In the genomic region with DNA sequence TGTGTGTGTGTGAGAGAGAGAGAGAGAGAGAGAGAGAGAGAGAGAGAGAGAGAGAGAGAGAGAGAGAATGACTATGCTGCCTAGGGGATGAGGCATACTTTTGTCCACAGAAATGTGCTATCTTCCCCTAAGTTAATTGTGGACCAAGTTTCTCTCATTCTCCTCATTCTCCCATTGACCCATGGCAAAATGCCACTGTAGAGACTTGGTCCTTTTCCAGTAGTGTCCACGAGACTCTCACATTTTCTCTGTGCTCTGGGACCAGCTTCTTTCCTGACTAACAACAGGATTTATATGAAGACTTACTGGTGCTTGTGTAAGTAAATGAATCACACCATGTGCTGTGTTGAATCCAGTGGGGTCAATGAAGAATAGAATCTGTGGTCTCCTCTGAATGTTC, we compare ENCODE assay signal across 31 mouse cellular contexts.
"Had no signal": no experiment of that assay in that cellular context is flagged by ENCODE, and none has a peak within 500 bp of the region (broad histone marks: within the 10 kb centered on the region; RNA-seq: fewer than 3 reads in every experiment).

No protein-coding gene starts in this region.

- H3K36me3 ChIP-seq: limb, embryonic 10.5 days; limb, embryonic 12.5 days; limb, embryonic 13.5 days; limb, embryonic 15.5 days; liver, embryonic 12.5 days; liver, embryonic 13.5 days; liver, embryonic 15.5 days; lung, embryonic 15.5 days; midbrain, embryonic 10.5 days; midbrain, embryonic 12.5 days; midbrain, embryonic 13.5 days; midbrain, embryonic 15.5 days; neural tube, embryonic 12.5 days had no signal

- H3K4me2 ChIP-seq: limb, embryonic 12.5 days; limb, embryonic 13.5 days; limb, embryonic 15.5 days; liver, embryonic 11.5 days; liver, embryonic 12.5 days; liver, embryonic 13.5 days; liver, embryonic 15.5 days; lung, embryonic 14.5 days; lung, embryonic 15.5 days; midbrain, embryonic 11.5 days; midbrain, embryonic 12.5 days; midbrain, embryonic 13.5 days; midbrain, embryonic 15.5 days; neural tube, embryonic 12.5 days had no signal

- H3K4me1 ChIP-seq: limb, embryonic 10.5 days; limb, embryonic 12.5 days; limb, embryonic 13.5 days; limb, embryonic 15.5 days; liver, embryonic 12.5 days; liver, embryonic 13.5 days; liver, embryonic 15.5 days; lung, embryonic 15.5 days; megakaryocyte, embryonic 14.5 days; midbrain, embryonic 12.5 days; neural tube, embryonic 12.5 days had no signal

- H3K9me3 ChIP-seq: limb, embryonic 10.5 days; limb, embryonic 13.5 days; limb, embryonic 15.5 days; liver, embryonic 12.5 days; liver, embryonic 13.5 days; liver, embryonic 15.5 days; lung, embryonic 15.5 days; midbrain, embryonic 10.5 days; midbrain, embryonic 12.5 days; midbrain, embryonic 13.5 days; midbrain, embryonic 15.5 days; neural tube, embryonic 12.5 days had no signal

- ATAC-seq: liver, embryonic 12.5 days; liver, postnatal 0 days; lung, postnatal 0 days; midbrain, embryonic 13.5 days; midbrain, embryonic 15.5 days; midbrain, embryonic 16.5 days had no signal

- H3K4me3 ChIP-seq: limb, embryonic 10.5 days; limb, embryonic 12.5 days; limb, embryonic 13.5 days; limb, embryonic 15.5 days; liver, embryonic 12.5 days; liver, embryonic 13.5 days; liver, embryonic 15.5 days; lung, embryonic 15.5 days; megakaryocyte, embryonic 14.5 days; midbrain, embryonic 10.5 days; midbrain, embryonic 12.5 days; midbrain, embryonic 13.5 days; midbrain, embryonic 15.5 days; myocyte; neural tube, embryonic 12.5 days had no signal

- H3K9ac ChIP-seq: limb, embryonic 12.5 days; limb, embryonic 13.5 days; limb, embryonic 15.5 days; liver, embryonic 12.5 days; liver, embryonic 13.5 days; liver, embryonic 14.5 days; liver, embryonic 15.5 days; liver, postnatal 0 days; lung, embryonic 14.5 days; lung, embryonic 15.5 days; midbrain, embryonic 12.5 days; midbrain, embryonic 13.5 days; midbrain, embryonic 15.5 days; neural tube, embryonic 12.5 days had no signal

- H3K27me3 ChIP-seq: limb, embryonic 12.5 days; limb, embryonic 13.5 days; limb, embryonic 15.5 days; liver, embryonic 12.5 days; liver, embryonic 13.5 days; liver, embryonic 15.5 days; lung, embryonic 15.5 days; megakaryocyte, embryonic 14.5 days; midbrain, embryonic 12.5 days; midbrain, embryonic 13.5 days; midbrain, embryonic 15.5 days; neural tube, embryonic 12.5 days had no signal

- H3K27ac ChIP-seq: limb, embryonic 10.5 days; limb, embryonic 12.5 days; limb, embryonic 13.5 days; limb, embryonic 15.5 days; liver, embryonic 12.5 days; liver, embryonic 13.5 days; liver, embryonic 14.5 days; liver, embryonic 15.5 days; lung, embryonic 15.5 days; macrophage; midbrain, embryonic 10.5 days; midbrain, embryonic 12.5 days; midbrain, embryonic 13.5 days; midbrain, embryonic 15.5 days; neural tube, embryonic 12.5 days had no signal

- DNase-seq: liver; liver, embryonic 13.5 days; liver, postnatal 0 days; lung, adult 18-20 months; lung, adult 2 months; lung, embryonic 14.5 days; lung, postnatal 10 days; lung, postnatal 14 days; lung, postnatal 36 days; lung, postnatal 4 days; midbrain, embryonic 14.5 days had no signal
